Mouse (Mus musculus): Measurements from ENCODE around the gene Dnajc25. TPM values are rescaled to one million over a fixed set of nuclear protein-coding genes. Genes with fewer than 3 reads are reported as not detected.

Gene Dnajc25
- polyA plus RNA-seq, 1 experiment from 2014 or later, result 5.5 TPM

GRCm38 (mm10) chr4:59043074-59043473, 48.2 kb downstream of the Dnajc25 start:
- Histone ChIP-seq H3K4me1 (replicated peaks; ENCODE audit: control insufficient read depth, insufficient read depth, low read length) (no peaks in the 10 kb centered on the region), H3K4me2 (ENCODE audit: low read length) (no peak overlapping the region), H3K9me3 (ENCODE audit: control insufficient read depth, low read length) (no peaks in the 10 kb centered on the region), H3K9ac (replicated peaks; ENCODE audit: low read depth, low read length) (no peak overlapping the region), H3K27ac (ENCODE audit: low read length) (no peak overlapping the region), H3K4me3 (replicated peaks; ENCODE audit: low read length) (no peak overlapping the region), H3K36me3 (ENCODE audit: control insufficient read depth, insufficient read depth) (peaks cover 19% of the 10 kb centered on the region), H3K27me3 (replicated peaks; ENCODE audit: control insufficient read depth, insufficient read depth, low read length) (no peaks in the 10 kb centered on the region)
- WGBS, result 96% methylated on average over 5 of the region's 5 CpGs
- no peak for ATAC-seq

- WGBS, result 89% methylated on average over 6 of the region's 6 CpGs
- Histone ChIP-seq H3K4me2 (ENCODE audit: low read length) (no peak overlapping the region), H3K27ac (ENCODE audit: low read length) (no peak overlapping the region), H3K36me3 (ENCODE audit: control insufficient read depth, insufficient read depth) (peaks cover 19% of the 10 kb centered on the region), H3K4me3 (replicated peaks; ENCODE audit: low read length) (no peak overlapping the region), H3K9me3 (ENCODE audit: control insufficient read depth, low read length) (no peaks in the 10 kb centered on the region), H3K27me3 (replicated peaks; ENCODE audit: control insufficient read depth, insufficient read depth, low read length) (no peaks in the 10 kb centered on the region), H3K9ac (replicated peaks; ENCODE audit: low read depth, low read length) (no peak overlapping the region), H3K4me1 (replicated peaks; ENCODE audit: control insufficient read depth, insufficient read depth, low read length) (no peaks in the 10 kb centered on the region)
- no peak for ATAC-seq
Observed at GRCm38 (mm10) chr4:59043891-59044290, 49.0 kb downstream of the Dnajc25 start.

- ATAC-seq, result no peak
- Histone ChIP-seq H3K4me3 (replicated peaks; ENCODE audit: low read length) (no peak overlapping the region), H3K27ac (ENCODE audit: low read length) (no peak overlapping the region), H3K27me3 (replicated peaks; ENCODE audit: control insufficient read depth, insufficient read depth, low read length) (no peaks in the 10 kb centered on the region), H3K4me2 (ENCODE audit: low read length) (no peak overlapping the region), H3K4me1 (replicated peaks; ENCODE audit: control insufficient read depth, insufficient read depth, low read length) (no peaks in the 10 kb centered on the region), H3K9ac (replicated peaks; ENCODE audit: low read depth, low read length) (no peak overlapping the region), H3K36me3 (ENCODE audit: control insufficient read depth, insufficient read depth) (peaks cover under 1% of the 10 kb centered on the region; the same call in 1 of the 2 replicates), H3K9me3 (ENCODE audit: control insufficient read depth, low read length) (no peaks in the 10 kb centered on the region)
- WGBS, result 41% methylated on average over 3 of the region's 3 CpGs
Observed at GRCm38 (mm10) chr4:59047222-59047621, 52.4 kb downstream of the Dnajc25 start.

GRCm38 (mm10) chr4:59051081-59051480, 56.2 kb downstream of the Dnajc25 start:
- no peak overlapping the region for H3K4me3 ChIP-seq (replicated peaks; ENCODE audit: low read length)
- no peak overlapping the region for H3K9ac ChIP-seq (replicated peaks; ENCODE audit: low read depth, low read length)
- H3K9me3 ChIP-seq (ENCODE audit: control insufficient read depth, low read length), result no peaks in the 10 kb centered on the region
- no peaks in the 10 kb centered on the region for H3K27me3 ChIP-seq (replicated peaks; ENCODE audit: control insufficient read depth, insufficient read depth, low read length)
- H3K36me3 ChIP-seq (ENCODE audit: control insufficient read depth, insufficient read depth), result no peaks in the 10 kb centered on the region
- 93% methylated on average over 1 of the region's 1 CpGs for WGBS
- no peak overlapping the region for H3K27ac ChIP-seq (ENCODE audit: low read length)
- no peak overlapping the region for H3K4me2 ChIP-seq (ENCODE audit: low read length)
- H3K4me1 ChIP-seq (replicated peaks; ENCODE audit: control insufficient read depth, insufficient read depth, low read length), result no peaks in the 10 kb centered on the region
- ATAC-seq, result no peak

- Histone ChIP-seq H3K36me3 (ENCODE audit: control insufficient read depth, insufficient read depth) (no peaks in the 10 kb centered on the region), H3K4me1 (replicated peaks; ENCODE audit: control insufficient read depth, insufficient read depth, low read length) (no peaks in the 10 kb centered on the region), H3K9me3 (ENCODE audit: control insufficient read depth, low read length) (no peaks in the 10 kb centered on the region), H3K27me3 (replicated peaks; ENCODE audit: control insufficient read depth, insufficient read depth, low read length) (no peaks in the 10 kb centered on the region), H3K27ac (ENCODE audit: low read length) (no peak overlapping the region), H3K4me2 (ENCODE audit: low read length) (no peak overlapping the region), H3K9ac (replicated peaks; ENCODE audit: low read depth, low read length) (no peak overlapping the region), H3K4me3 (replicated peaks; ENCODE audit: low read length) (no peak overlapping the region)
- WGBS, result 92% methylated on average over 3 of the region's 3 CpGs
- ATAC-seq, result no peak
Observed at GRCm38 (mm10) chr4:59057929-59058328, 63.1 kb downstream of the Dnajc25 start.

- Histone ChIP-seq H3K27ac (ENCODE audit: low read length) (no peak overlapping the region), H3K4me1 (replicated peaks; ENCODE audit: control insufficient read depth, insufficient read depth, low read length) (no peaks in the 10 kb centered on the region), H3K4me3 (replicated peaks; ENCODE audit: low read length) (no peak overlapping the region), H3K4me2 (ENCODE audit: low read length) (no peak overlapping the region), H3K36me3 (ENCODE audit: control insufficient read depth, insufficient read depth) (no peaks in the 10 kb centered on the region), H3K9ac (replicated peaks; ENCODE audit: low read depth, low read length) (no peak overlapping the region), H3K27me3 (replicated peaks; ENCODE audit: control insufficient read depth, insufficient read depth, low read length) (no peaks in the 10 kb centered on the region), H3K9me3 (ENCODE audit: control insufficient read depth, low read length) (no peaks in the 10 kb centered on the region)
- 77% methylated on average over 12 of the region's 12 CpGs for WGBS
- ATAC-seq, result no peak
Observed at GRCm38 (mm10) chr4:59062526-59062925, 67.7 kb downstream of the Dnajc25 start.

- WGBS, result 51% methylated on average over 3 of the region's 3 CpGs
- Histone ChIP-seq H3K4me3 (replicated peaks; ENCODE audit: low read length) (no peak overlapping the region), H3K9me3 (ENCODE audit: control insufficient read depth, low read length) (no peaks in the 10 kb centered on the region), H3K9ac (replicated peaks; ENCODE audit: low read depth, low read length) (no peak overlapping the region), H3K36me3 (ENCODE audit: control insufficient read depth, insufficient read depth) (no peaks in the 10 kb centered on the region), H3K27me3 (replicated peaks; ENCODE audit: control insufficient read depth, insufficient read depth, low read length) (no peaks in the 10 kb centered on the region), H3K4me2 (ENCODE audit: low read length) (no peak overlapping the region), H3K27ac (ENCODE audit: low read length) (no peak overlapping the region), H3K4me1 (replicated peaks; ENCODE audit: control insufficient read depth, insufficient read depth, low read length) (no peaks in the 10 kb centered on the region)
- no peak for ATAC-seq
Observed at GRCm38 (mm10) chr4:59069276-59069675, 74.4 kb downstream of the Dnajc25 start.

Other genes with a start within 250 kb of the Dnajc25 start
- 0.08 TPM in 1 of 2 replicates, not detected in the other for gene Olfr267, start 207.3 kb upstream of the Dnajc25 start, polyA plus RNA-seq (2015; fragmentation: Nextera tagmentation; extraction: Ambion mirVana)
- 28.8 and 32.5 TPM in 2 replicates for gene Ecpas, start 82.3 kb upstream of the Dnajc25 start, polyA plus RNA-seq (2015; fragmentation: Nextera tagmentation; extraction: Ambion mirVana)
- gene Zkscan16, start 51.4 kb upstream of the Dnajc25 start, polyA plus RNA-seq (2015; fragmentation: Nextera tagmentation; extraction: Ambion mirVana), result 1.3 and 1.7 TPM in 2 replicates
- gene Ptgr1, start 7.9 kb upstream of the Dnajc25 start, polyA plus RNA-seq (2015; fragmentation: Nextera tagmentation; extraction: Ambion mirVana), result 3.4 and 4.1 TPM in 2 replicates
- gene Gm20503, start 8.1 kb downstream of the Dnajc25 start, polyA plus RNA-seq (2015; fragmentation: Nextera tagmentation; extraction: Ambion mirVana), result 2.3 and 4.8 TPM in 2 replicates
- 210 and 212 TPM in 2 replicates for gene Gng10, start 40.0 kb downstream of the Dnajc25 start, polyA plus RNA-seq (2015; fragmentation: Nextera tagmentation; extraction: Ambion mirVana)
- not detected in 2 replicates for gene AI481877, start 143.9 kb downstream of the Dnajc25 start, polyA plus RNA-seq (2015; fragmentation: Nextera tagmentation; extraction: Ambion mirVana)
- 17.9 and 18.3 TPM in 2 replicates for gene Ugcg, start 194.2 kb downstream of the Dnajc25 start, polyA plus RNA-seq (2015; fragmentation: Nextera tagmentation; extraction: Ambion mirVana)

Data from forebrain, embryonic 16.5 days (tissue).